Mouse (Mus musculus) MEL (cell line): ENCODE results near the gene Cd151. TPM values are rescaled to one million over a fixed set of nuclear protein-coding genes. Genes with fewer than 3 reads are reported as not detected.

Experiments used
- DNase-seq: peaks from one replicate; pipeline ENCODE4 v3.0.0; 2011; ENCODE audit warnings: low read depth, low spot score
- H3K27ac ChIP-seq: 2 replicates; pipeline ENCODE4 v1.5.1; 2012; ENCODE audit warnings: low read depth, mild to moderate bottlenecking, control low read depth, low read length, moderate library complexity; ENCODE audit not compliant: control insufficient read depth
- H3K27me3 ChIP-seq, 2 experiments: fragments of 150-350 bp in 1 of 2; sonication (generic) in 1 of 2; 2 replicates each; pipeline ENCODE4 v1.6.1; 2012; ENCODE audit warnings: low read length in 2 of 2, mild to moderate bottlenecking in 2 of 2, improper control_type of control experiment in 1 of 2, moderate library complexity in 1 of 2; ENCODE audit not compliant: insufficient read depth in 2 of 2, control insufficient read depth in 1 of 2
- H3K36me3 ChIP-seq, 2 experiments: 2 replicates each; pipeline ENCODE4 v1.6.1; 2012 to 2014; ENCODE audit warnings: low read length in 2 of 2, improper control_type of control experiment in 1 of 2, inconsistent platforms in 1 of 2, mild to moderate bottlenecking in 1 of 2; ENCODE audit not compliant: insufficient read depth in 2 of 2, control insufficient read depth in 1 of 2
- H3K4me1 ChIP-seq, 2 experiments: fragments of 150-350 bp in 1 of 2; sonication (generic) in 1 of 2; 2 replicates each; pipeline ENCODE4 v1.6.1; 2012; ENCODE audit warnings: low read length in 2 of 2, improper control_type of control experiment in 1 of 2, mild to moderate bottlenecking in 1 of 2; ENCODE audit not compliant: insufficient read depth in 2 of 2, control insufficient read depth in 1 of 2
- H3K4me3 ChIP-seq, 2 experiments: fragments of 150-350 bp in 1 of 2; sonication (generic) in 1 of 2; 2 replicates each; pipeline ENCODE4 v1.5.1; 2012; ENCODE audit warnings: low read depth in 2 of 2, low read length in 2 of 2, mild to moderate bottlenecking in 2 of 2, moderate library complexity in 2 of 2, control low read depth in 1 of 2, improper control_type of control experiment in 1 of 2; ENCODE audit not compliant: control insufficient read depth in 1 of 2, insufficient read depth in 1 of 2
- H3K79me2 ChIP-seq: 2 replicates; pipeline ENCODE4 v1.6.1; 2012; ENCODE audit warnings: mild to moderate bottlenecking, low read length, moderate library complexity; ENCODE audit not compliant: control insufficient read depth, poor library complexity, insufficient read depth
- H3K9ac ChIP-seq: 2 replicates; pipeline ENCODE4 v1.6.1; 2012; ENCODE audit warnings: low read depth, mild to moderate bottlenecking, control low read depth, low read length, moderate library complexity; ENCODE audit not compliant: control insufficient read depth, poor library complexity, severe bottlenecking
- H3K9me3 ChIP-seq: fragments of 150-350 bp; sonication (generic); replicated peaks from 2 replicates; pipeline ENCODE4 v1.6.1; 2012; ENCODE audit warnings: mild to moderate bottlenecking, low read length, improper control_type of control experiment, moderate library complexity; ENCODE audit not compliant: insufficient read depth
- CHD1 ChIP-seq: IDR thresholded peaks from 2 replicates; pipeline ENCODE4 v1.6.1; 2012; ENCODE audit warnings: low read depth, mild to moderate bottlenecking, inconsistent platforms, low read length, improper control_type of control experiment
- CHD2 ChIP-seq: IDR thresholded peaks from 2 replicates; pipeline ENCODE4 v1.6.1; 2011; ENCODE audit warnings: low read length, improper control_type of control experiment
- CTCF ChIP-seq, 3 experiments: IDR thresholded peaks in 2 of 3; conservative IDR thresholded peaks in 1 of 3; 2 replicates each; pipeline ENCODE4 v1.5.1; 2011 to 2012; ENCODE audit warnings: low read length in 3 of 3, low read depth in 2 of 3, mild to moderate bottlenecking in 2 of 3, improper control_type of control experiment in 1 of 3, inconsistent platforms in 1 of 3, mixed read lengths in 1 of 3, moderate library complexity in 1 of 3; ENCODE audit not compliant: control insufficient read depth in 1 of 3, insufficient read depth in 1 of 3, poor library complexity in 1 of 3, severe bottlenecking in 1 of 3
- E2F4 ChIP-seq: IDR thresholded peaks from 2 replicates; pipeline ENCODE4 v1.6.1; 2011; ENCODE audit warnings: low read depth, low read length, improper control_type of control experiment, borderline replicate concordance
- ELF1 ChIP-seq: IDR thresholded peaks from 2 replicates; pipeline ENCODE4 v1.6.1; 2014; ENCODE audit warnings: low read depth, mild to moderate bottlenecking, inconsistent platforms, low read length, improper control_type of control experiment, moderate library complexity
- ETS1 ChIP-seq: IDR thresholded peaks from 2 replicates; pipeline ENCODE4 v1.6.1; 2012; ENCODE audit warnings: low read depth, mild to moderate bottlenecking, inconsistent platforms, low read length, improper control_type of control experiment, moderate library complexity
- JUND ChIP-seq: IDR thresholded peaks from 2 replicates; pipeline ENCODE4 v1.6.1; 2011; ENCODE audit warnings: low read depth, mild to moderate bottlenecking, improper control_type of control experiment, low read length
- KAT2A ChIP-seq: conservative IDR thresholded peaks from 2 replicates; pipeline ENCODE4 v1.6.1; 2012; ENCODE audit warnings: low read depth, low read length, improper control_type of control experiment, inconsistent platforms
- MAX ChIP-seq: IDR thresholded peaks from 2 replicates; pipeline ENCODE4 v1.6.1; 2011; ENCODE audit warnings: low read length, improper control_type of control experiment
- MAZ ChIP-seq: IDR thresholded peaks from 2 replicates; pipeline ENCODE4 v1.6.1; 2012; ENCODE audit warnings: low read depth, mild to moderate bottlenecking, inconsistent platforms, low read length, improper control_type of control experiment
- MXI1 ChIP-seq: IDR thresholded peaks from 2 replicates; pipeline ENCODE4 v1.6.1; 2011; ENCODE audit warnings: mild to moderate bottlenecking, low read depth, low read length, improper control_type of control experiment
- MYB ChIP-seq: IDR thresholded peaks from 2 replicates; pipeline ENCODE4 v1.6.1; 2011; ENCODE audit warnings: mild to moderate bottlenecking, low read depth, low read length, improper control_type of control experiment
- MYC ChIP-seq: IDR thresholded peaks from 2 replicates; pipeline ENCODE4 v1.6.1; 2011; ENCODE audit warnings: low read depth, mild to moderate bottlenecking, low read length, improper control_type of control experiment, moderate library complexity
- NRF1 ChIP-seq: IDR thresholded peaks from 2 replicates; pipeline ENCODE4 v1.6.1; 2014; ENCODE audit warnings: low read depth, mild to moderate bottlenecking, inconsistent platforms, low read length, improper control_type of control experiment, moderate library complexity; ENCODE audit not compliant: poor library complexity, insufficient read depth, severe bottlenecking
- POLR2A ChIP-seq, 2 experiments: IDR thresholded peaks; 2 replicates each; pipeline ENCODE4 v1.6.1; 2011 to 2012; ENCODE audit warnings: low read length in 2 of 2, mild to moderate bottlenecking in 2 of 2, control low read depth in 1 of 2, improper control_type of control experiment in 1 of 2, low read depth in 1 of 2, moderate library complexity in 1 of 2; ENCODE audit not compliant: control insufficient read depth in 1 of 2, insufficient read depth in 1 of 2, poor library complexity in 1 of 2
- POLR2AphosphoS5 ChIP-seq: IDR thresholded peaks from 2 replicates; pipeline ENCODE4 v1.6.1; 2012; ENCODE audit warnings: low read depth, borderline replicate concordance, mild to moderate bottlenecking, inconsistent platforms, low read length, moderate library complexity, mixed read lengths
- RAD21 ChIP-seq: IDR thresholded peaks from 2 replicates; pipeline ENCODE4 v1.6.1; 2011; ENCODE audit warnings: mild to moderate bottlenecking, low read depth, low read length, improper control_type of control experiment
- SMC3 ChIP-seq: IDR thresholded peaks from 2 replicates; pipeline ENCODE4 v1.6.1; 2011; ENCODE audit warnings: low read depth, low read length, improper control_type of control experiment
- TAL1 ChIP-seq: IDR thresholded peaks from 2 replicates; pipeline ENCODE4 v1.6.1; 2012; ENCODE audit warnings: mild to moderate bottlenecking, inconsistent platforms, low read length, moderate library complexity, mixed read lengths
- TBP ChIP-seq: IDR thresholded peaks from 2 replicates; pipeline ENCODE4 v1.8.0; 2011; ENCODE audit warnings: low read depth, low read length, improper control_type of control experiment
- TCF12 ChIP-seq: IDR thresholded peaks from 2 replicates; pipeline ENCODE4 v1.6.1; 2014; ENCODE audit warnings: low read depth, mild to moderate bottlenecking, inconsistent platforms, low read length, improper control_type of control experiment, moderate library complexity
- UBTF ChIP-seq: IDR thresholded peaks from 2 replicates; pipeline ENCODE4 v1.6.1; 2012; ENCODE audit warnings: low read depth, mild to moderate bottlenecking, inconsistent platforms, low read length, improper control_type of control experiment, moderate library complexity, borderline replicate concordance; ENCODE audit not compliant: insufficient read depth
- USF2 ChIP-seq, 2 experiments: IDR thresholded peaks; 2 replicates each; pipeline ENCODE4 v1.6.1; 2011 to 2012; ENCODE audit warnings: improper control_type of control experiment in 2 of 2, low read length in 2 of 2, borderline replicate concordance in 1 of 2, inconsistent platforms in 1 of 2, low read depth in 1 of 2, mild to moderate bottlenecking in 1 of 2; ENCODE audit not compliant: insufficient read depth in 1 of 2
- ZC3H11A ChIP-seq: IDR thresholded peaks from 2 replicates; pipeline ENCODE4 v1.6.1; 2012; ENCODE audit warnings: low read depth, mild to moderate bottlenecking, inconsistent platforms, low read length, improper control_type of control experiment
- ZNF384 ChIP-seq: IDR thresholded peaks from 2 replicates; pipeline ENCODE4 v1.6.1; 2012; ENCODE audit warnings: low read depth, mild to moderate bottlenecking, inconsistent platforms, low read length, improper control_type of control experiment
- polyA plus RNA-seq, 2 experiments: library from polyadenylated mRNA; stranded (reverse) in 1 of 2; unstranded in 1 of 2; fragments of >175 nt in 1 of 2; fragments of >200 nt in 1 of 2; gene quantifications; 2 replicates each; pipeline versions ENCODE4 v1.2.1 to v1.2.4; 2012; ENCODE audit warnings: low replicate concordance in 2 of 2, low read depth in 1 of 2; ENCODE audit not compliant: insufficient read length in 2 of 2, insufficient read depth in 1 of 2, missing spikeins in 1 of 2
- total RNA-seq: library from RNA; depleted of rRNA; stranded (reverse); fragments of 300-350 nt; gene quantifications from 2 replicates; pipeline ENCODE4 v1.2.3, GENCODE M21; 2012

Gene Cd151
- total and polyA plus RNA-seq, 3 experiments: 40.6 to 86.6 TPM; not detected in 1

DNA sequence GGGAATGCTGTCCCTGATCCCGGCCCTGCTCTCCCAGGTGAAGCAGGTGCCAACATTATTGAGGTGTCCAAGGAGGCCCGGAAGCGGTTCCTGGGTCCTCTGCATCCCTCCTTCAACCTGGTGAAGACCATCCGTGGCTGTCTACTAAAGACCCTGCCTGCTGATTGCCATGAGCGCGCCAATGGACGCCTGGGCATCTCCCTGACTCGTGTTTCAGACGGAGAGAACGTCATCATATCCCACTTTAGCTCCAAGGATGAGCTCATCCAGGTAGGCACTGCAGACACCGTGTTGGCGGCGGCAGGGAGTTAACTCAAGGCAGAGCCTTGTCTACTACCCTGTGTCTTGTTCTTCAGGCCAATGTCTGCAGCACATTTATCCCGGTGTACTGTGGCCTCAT, 10.0 kb upstream of the Cd151 start:
- Histone ChIP-seq H3K79me2 (no peaks in the 10 kb centered on the region; the same call in 1 of the 2 replicates), H3K4me1 (peaks cover 0 to 6% of the 10 kb centered on the region in 2 experiments; a peak in 1 of 4 replicates), H3K4me3 (no peak overlapping the region), H3K9ac (no peak overlapping the region), H3K27ac (no peak overlapping the region), H3K36me3 (no peaks in the 10 kb centered on the region), H3K27me3 (no peaks in the 10 kb centered on the region), H3K9me3 (no peaks in the 10 kb centered on the region)
- TF ChIP-seq CHD2: no peak
- TF ChIP-seq TCF12: no peak
- TF ChIP-seq MAX: no peak
- DNase-seq: no peak

GRCm38 (mm10) chr7:141457986-141458660, 9.1 kb upstream of the Cd151 start:
- Histone ChIP-seq H3K4me1 (peaks cover 0 to 6% of the 10 kb centered on the region in 2 experiments; a peak in 1 of 4 replicates), H3K79me2 (no peaks in the 10 kb centered on the region; the same call in 1 of the 2 replicates), H3K9me3 (no peaks in the 10 kb centered on the region), H3K36me3 (no peaks in the 10 kb centered on the region), H3K4me3 (no peak overlapping the region), H3K9ac (no peak overlapping the region), H3K27me3 (no peaks in the 10 kb centered on the region), H3K27ac (no peak overlapping the region)
- peak; percentile 53 for DNase-seq
- TF ChIP-seq ZC3H11A (0 out of 2 replicates have a peak, but pooled peaks have one; percentile 2), TBP (no peak), CTCF (IDR thresholded peaks at IDR 0.05 in 2 of 3, conservative IDR thresholded peaks at IDR 0.05 in 1 of 3; ENCODE audit: control insufficient read depth in 1 of 3, insufficient read depth in 1 of 3, low read depth in 2 of 3, low read length in 3 of 3, poor library complexity in 1 of 3, severe bottlenecking in 1 of 3) (peak; percentile 55 to 86 (median 63); a peak in 5 of 6 replicates), MYB (no peak), RAD21 (peak; percentile 53), CHD1 (no peak), SMC3 (peak; percentile 38)

GRCm38 (mm10) chr7:141458661-141459060, 8.5 kb upstream of the Cd151 start:
- Histone ChIP-seq H3K9ac (no peak overlapping the region), H3K79me2 (no peaks in the 10 kb centered on the region; the same call in 1 of the 2 replicates), H3K36me3 (no peaks in the 10 kb centered on the region), H3K27me3 (no peaks in the 10 kb centered on the region), H3K9me3 (no peaks in the 10 kb centered on the region), H3K27ac (no peak overlapping the region), H3K4me3 (no peak overlapping the region), H3K4me1 (peaks cover 0 to 6% of the 10 kb centered on the region in 2 experiments; a peak in 1 of 4 replicates)
- no peak for DNase-seq
- TF ChIP-seq MYC (no peak), ETS1 (no peak), CHD1 (no peak), KAT2A (no peak), NRF1 (no peak), MXI1 (no peak), ZNF384 (no peak), POLR2A (IDR thresholded peaks at IDR 0.05; ENCODE audit: control insufficient read depth in 1 of 2, insufficient read depth in 1 of 2, low read depth in 1 of 2, low read length in 2 of 2, poor library complexity in 1 of 2) (no peak), MAX (no peak), ELF1 (no peak), TCF12 (no peak), MAZ (no peak), CHD2 (no peak), TAL1 (no peak), USF2 (IDR thresholded peaks at IDR 0.05; ENCODE audit: borderline replicate concordance in 1 of 2, insufficient read depth in 1 of 2, low read depth in 1 of 2, low read length in 2 of 2) (no peak), JUND (no peak), E2F4 (no peak), POLR2AphosphoS5 (no peak), UBTF (no peak)
